Mouse (Mus musculus) c-Kit-positive CD71-positive TER-119-negative erythroid progenitor cells, embryonic 14.5 days (primary cell): Measurements from ENCODE around the gene Map3k4.
"Not testable (repeated sequence)": the region's sequence is repeated elsewhere in the genome, so short reads cannot be mapped to it uniquely, and the experiment has no call there.

Experiments used
- DNase-seq: peaks from one replicate; pipeline ENCODE4 v3.0.0-alpha.2; 2013; ENCODE audit warnings: low read depth

The Map3k4 gene

DNA sequence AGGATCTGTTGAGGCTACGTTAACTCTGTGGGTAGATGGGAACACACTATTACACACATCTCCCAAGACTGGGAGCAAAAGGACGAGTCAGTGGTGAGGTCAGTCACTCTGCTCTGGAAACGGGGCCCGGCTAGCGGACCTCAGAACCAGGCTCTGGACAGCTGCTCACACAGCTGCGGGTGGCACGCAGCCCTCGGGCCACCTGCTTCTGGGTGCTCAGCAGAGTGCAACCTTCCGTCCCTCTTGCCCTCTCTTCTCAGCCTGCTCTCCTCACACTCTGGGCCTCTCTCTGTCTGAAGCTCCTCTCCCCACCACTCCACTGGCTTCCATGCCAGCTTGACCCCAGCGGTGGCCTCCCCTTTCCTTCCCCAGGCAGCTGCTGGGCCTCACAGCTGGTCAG lies 50.1 kb downstream of the Map3k4 start:
- no peak for DNase-seq

GRCm38 (mm10) chr17:12268091-12268490 lies 50.5 kb downstream of the Map3k4 start:
- DNase-seq = no peak

DNA sequence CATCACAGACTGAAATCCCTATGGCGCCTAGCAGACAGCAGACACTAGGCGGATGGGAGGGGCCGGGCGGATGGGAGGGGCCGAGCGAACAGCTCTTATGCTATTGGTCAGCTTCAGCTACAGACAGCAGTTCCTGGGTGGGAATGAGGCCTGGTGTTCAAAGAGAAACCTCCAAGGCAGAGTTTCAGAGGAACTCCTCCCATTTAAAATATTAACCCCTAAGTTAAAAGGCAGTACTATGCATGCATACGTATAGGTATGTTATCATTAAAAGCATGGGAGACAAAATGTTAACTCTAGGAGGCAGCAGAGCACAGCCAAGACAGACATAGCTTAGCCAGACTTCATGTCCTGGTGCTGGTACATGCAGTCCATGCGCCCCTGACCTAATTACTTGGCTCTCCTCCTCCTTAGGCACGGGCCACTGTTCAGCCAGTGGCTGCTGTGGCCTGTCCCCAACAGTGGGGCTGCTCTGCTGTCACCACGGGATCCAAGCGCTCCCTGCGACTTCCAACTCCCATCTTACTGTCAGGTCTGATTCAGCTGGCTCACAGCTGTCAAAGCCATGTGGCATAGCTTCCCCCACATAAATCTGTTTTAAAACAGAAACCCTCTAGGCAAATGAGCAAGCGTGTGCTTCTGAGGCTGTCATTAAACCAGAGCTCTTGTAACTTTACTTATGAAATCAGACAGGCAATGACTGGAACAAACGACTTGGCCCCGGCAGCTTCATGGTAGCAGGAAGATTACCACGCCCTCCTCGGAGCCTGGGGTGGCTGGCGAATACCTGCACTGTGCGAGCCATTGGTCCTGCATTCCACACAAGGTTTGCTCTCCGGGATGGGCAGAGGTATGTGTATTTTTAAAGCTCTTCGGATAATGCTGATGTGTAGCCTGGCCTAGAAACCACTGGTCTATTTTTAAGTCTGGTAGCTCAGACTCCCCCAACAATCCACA lies 52.3 kb downstream of the Map3k4 start:
- DNase-seq = no peak

GRCm38 (mm10) chr17:12264293-12264692 lies 54.3 kb downstream of the Map3k4 start:
- no peak for DNase-seq

GRCm38 (mm10) chr17:12263787-12264186 lies 54.8 kb downstream of the Map3k4 start:
- DNase-seq = no peak

DNA sequence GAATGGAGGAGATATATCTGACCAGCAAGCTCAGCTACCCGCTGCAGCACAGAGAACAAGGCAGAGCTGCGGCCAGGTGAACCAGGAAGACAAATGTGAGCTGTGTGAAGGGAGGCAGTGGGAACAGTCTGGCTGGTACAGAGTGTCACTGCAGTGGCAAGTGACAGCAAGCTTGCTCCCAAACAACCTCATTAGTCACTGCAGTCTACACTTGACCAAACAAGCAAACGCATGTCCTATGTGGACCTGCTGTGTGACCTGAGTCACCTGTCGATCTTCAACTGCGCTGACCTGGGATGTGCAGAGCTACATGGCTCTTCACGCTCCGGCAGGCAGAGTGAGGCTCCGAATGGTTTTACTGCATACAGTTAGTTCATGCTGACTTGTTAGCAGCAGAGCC lies 55.7 kb downstream of the Map3k4 start:
- no peak for DNase-seq

DNA sequence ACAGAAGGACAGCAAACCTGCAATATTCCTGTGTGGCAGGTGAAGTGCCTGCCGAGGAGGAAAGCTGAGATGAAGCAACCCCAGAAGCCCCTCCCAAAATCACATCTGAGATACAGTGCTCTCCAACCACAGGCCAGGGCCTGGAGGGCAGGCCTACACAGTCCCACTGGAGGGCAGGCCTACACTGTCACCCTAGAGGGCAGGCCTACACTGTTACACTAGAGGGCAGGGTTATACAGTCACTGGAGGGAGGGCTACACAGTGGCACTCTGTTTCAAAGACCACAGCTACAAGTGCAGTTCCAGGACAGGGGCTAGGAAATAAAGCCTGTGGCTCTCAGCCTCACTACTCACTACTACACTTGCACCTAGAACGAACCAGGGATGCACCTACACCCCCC lies 56.7 kb downstream of the Map3k4 start:
- DNase-seq = no peak

DNA sequence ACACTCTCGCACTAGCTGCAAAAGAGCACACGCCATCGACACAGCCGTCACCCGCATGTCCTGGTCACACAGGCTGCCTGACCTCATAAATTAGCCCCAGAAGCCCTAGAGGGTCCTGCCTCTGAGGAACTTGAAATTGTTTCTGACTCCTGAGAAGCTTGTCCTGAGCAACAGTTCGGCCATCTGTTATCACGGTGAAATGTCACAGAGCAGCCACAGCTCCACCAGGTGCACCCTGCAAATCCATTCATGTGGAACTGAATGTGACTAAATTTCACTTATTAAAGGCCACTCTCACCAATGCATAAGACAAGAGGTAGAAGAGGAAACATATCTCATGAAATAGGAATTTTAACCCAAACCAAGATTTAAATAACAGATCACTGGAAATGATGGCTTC lies 57.2 kb downstream of the Map3k4 start:
- DNase-seq = no peak

DNA sequence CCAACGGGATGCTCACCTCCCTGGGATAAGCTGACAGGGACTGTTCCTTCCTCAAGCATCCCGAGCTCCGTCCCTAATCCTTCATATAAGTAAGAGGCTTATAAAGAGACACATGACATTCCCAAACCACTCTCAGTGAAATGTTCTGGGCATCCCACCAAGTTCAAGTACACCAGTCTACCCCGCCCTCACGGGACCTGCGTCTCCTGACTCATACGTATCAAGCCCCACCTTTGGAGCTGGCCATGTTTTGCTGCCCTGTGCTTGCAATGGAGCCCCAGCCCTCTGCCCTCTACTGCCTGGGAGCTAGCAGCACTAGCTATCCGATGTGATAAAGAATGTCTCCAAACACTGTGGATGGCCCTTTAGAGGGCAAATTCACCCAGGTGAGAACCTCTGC lies 58.6 kb downstream of the Map3k4 start:
- no peak for DNase-seq

DNA sequence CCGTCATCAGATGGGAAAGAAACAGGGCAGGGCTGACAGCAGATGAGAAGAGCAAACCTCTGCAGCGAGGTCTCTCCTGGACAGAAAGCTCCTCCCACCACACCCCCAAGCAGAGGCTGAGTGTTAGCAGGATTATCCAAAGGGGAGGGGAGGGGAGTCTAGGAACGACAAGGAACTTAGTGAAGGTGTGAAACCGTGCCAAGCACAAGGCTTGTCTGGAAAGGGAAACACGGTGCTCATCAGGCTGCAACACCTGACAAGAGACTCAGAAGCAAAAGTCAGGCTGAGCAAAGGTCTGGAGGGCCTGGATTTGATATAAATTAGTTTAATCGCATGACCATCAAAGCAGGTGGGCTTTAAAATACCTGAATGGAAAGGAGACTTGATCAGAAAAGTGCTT lies 60.1 kb downstream of the Map3k4 start:
- DNase-seq = no peak

DNA sequence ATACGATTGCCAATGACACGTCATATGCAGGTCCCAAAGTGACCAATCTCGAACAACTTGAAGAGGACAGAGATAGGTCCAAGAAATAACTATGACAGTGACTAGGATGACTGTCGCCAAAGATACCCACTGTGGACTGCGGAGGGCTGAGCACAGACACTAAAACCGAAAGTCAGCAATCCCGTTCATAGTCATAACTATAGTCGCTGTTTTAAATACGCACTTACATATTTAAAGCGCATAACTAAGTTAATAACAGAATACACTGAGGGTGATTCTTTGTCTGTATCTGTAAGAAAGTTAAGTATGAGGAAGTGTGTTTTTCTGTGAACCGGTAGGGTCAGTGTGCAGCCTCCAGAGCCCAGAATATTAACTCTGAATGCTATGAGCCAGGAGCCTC lies 62.5 kb downstream of the Map3k4 start:
- no peak for DNase-seq

DNA sequence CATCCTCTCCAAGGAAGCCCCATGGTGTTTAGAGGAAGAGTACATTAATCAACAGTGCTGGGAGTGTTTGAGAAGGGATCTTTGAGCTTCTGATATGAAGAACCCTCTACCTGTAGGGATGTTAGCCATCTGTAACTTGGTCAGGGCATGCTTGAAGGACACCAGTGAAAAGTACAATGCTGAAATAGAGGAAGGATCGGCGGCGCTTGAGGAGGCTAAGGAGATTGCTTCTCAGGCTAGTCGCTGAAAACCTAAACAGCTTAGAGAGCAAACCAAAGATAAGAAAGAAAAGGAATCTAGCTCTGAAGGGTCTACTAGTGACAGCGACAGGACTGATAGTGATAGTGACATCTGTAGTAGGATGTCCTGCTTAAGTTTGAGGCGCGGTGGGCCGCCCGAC lies 68.0 kb downstream of the Map3k4 start:
- no peak for DNase-seq

GRCm38 (mm10) chr17:12249783-12250504 lies 68.7 kb downstream of the Map3k4 start:
- no peak for DNase-seq

GRCm38 (mm10) chr17:12240701-12241100 lies 77.9 kb downstream of the Map3k4 start:
- DNase-seq = no peak

GRCm38 (mm10) chr17:12232724-12233123 lies 85.9 kb downstream of the Map3k4 start:
- DNase-seq = no peak

DNA sequence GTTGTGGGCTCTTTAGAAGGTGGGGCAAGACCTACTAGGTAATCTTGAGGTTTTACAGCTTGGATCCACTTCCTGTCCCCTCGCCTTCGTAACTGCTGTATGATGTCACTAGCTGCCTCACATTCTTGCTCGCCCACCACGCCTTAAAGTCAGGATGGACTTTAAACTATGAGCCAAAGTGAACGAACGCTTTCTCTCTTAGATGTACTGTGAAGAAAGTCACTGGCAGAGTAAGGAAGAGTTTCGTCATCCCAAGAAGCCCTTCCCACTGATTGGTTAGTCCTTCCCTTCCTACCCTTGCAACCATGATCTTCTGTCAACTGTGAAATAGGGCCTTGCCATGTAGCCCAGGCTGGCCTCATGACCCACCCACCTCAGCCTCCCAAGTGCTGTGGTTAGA lies 87.5 kb downstream of the Map3k4 start:
- DNase-seq = no peak

- no peak for DNase-seq
Observed at GRCm38 (mm10) chr17:12230167-12230566, 88.4 kb downstream of the Map3k4 start.

DNA sequence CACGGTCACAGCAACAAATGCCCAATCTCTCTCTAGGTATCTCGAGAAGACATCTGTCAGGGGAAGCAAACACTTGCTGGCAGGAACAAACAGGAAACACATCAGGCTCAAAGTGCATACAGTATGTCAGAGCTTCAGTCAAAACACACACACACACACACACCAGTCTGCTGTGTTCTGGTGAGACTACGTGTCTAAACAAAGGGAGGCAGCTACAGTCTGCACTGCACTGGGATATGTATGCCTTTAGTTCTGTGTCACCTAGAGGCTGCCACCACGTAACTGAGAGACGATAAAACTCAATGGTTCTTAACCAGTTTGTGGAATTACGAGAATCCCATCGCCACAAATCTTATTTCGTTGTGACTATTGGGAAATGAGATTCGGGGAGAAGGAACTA lies 88.8 kb downstream of the Map3k4 start:
- DNase-seq = no peak

- no peak for DNase-seq
Observed at GRCm38 (mm10) chr17:12228471-12228870, 90.1 kb downstream of the Map3k4 start.

GRCm38 (mm10) chr17:12228001-12228400 lies 90.6 kb downstream of the Map3k4 start:
- DNase-seq = no peak

DNA sequence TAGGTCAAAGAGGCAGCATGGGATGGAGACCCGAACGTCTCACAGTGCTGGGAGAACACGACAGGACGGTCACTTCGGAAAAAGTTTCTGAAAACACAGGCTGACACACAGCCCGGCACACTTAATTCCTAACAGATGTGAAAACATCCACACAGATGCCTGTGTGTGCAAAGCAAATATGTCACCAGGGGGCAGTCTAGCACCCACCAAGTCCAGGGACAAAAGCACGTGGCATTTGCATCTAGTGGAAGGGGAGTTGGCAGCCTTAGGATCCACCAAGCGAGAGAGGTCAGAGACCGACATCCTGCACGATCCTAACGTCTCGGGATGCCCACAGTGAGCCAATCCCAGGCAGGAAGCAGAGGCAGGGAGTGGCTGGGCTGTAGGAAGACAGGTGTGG lies 92.0 kb downstream of the Map3k4 start:
- no peak for DNase-seq

DNA sequence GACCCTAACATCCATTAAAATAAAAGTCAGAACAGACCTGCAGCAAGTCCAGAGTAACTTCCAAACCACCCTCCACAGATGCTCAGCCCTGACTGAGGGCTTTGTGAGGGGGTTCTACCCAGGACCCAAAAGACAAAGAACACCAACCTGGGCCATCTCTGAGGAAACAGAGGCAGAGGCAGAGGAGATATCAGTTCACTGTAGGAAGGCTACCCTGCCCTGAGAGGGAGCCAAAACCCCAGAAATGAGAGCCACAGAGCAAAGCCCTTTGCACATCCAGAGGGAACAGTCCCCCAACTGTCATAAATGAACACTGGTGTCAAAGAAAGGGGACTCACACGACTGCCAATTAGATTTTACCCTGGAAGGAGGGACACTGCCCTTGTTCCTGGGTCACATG lies 93.4 kb downstream of the Map3k4 start:
- no peak for DNase-seq

DNA sequence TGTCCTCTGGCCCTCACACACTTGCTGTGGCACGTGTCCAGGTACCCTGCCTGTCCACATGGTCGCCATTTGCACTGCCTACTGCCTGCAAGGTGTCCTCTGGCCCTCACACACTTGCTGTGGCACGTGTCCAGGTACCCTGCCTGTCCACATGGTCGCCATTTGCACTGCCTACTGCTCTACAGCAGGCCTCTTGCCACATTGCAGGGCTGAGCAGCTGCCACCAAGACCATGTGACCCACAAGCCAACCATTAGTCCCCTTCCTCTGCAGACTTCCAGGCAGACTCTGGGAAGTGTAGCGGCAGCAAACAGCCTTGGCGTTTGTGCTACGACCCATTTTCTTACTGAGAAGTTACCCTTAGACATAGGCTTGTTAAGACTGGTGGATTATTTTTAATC lies 94.0 kb downstream of the Map3k4 start:
- not testable (repeated sequence) for DNase-seq
